Mouse (Mus musculus): ENCODE results near the gene Shisal1. TPM values are rescaled to one million over a fixed set of nuclear protein-coding genes. Genes with fewer than 3 reads are reported as not detected.

Gene Shisal1
- total RNA-seq, 1 experiment: 0.58 TPM

- TF ChIP-seq HCFC1 (IDR thresholded peaks at IDR 0.05; ENCODE audit: borderline replicate concordance, insufficient read depth, low read length): no peak
- no peak for TF ChIP-seq CHD2 (IDR thresholded peaks at IDR 0.05; ENCODE audit: low read depth, low read length)
- no peak for TF ChIP-seq ZC3H11A (IDR thresholded peaks at IDR 0.05; ENCODE audit: borderline replicate concordance, low read depth, low read length)
- no peak for TF ChIP-seq MAFK (IDR thresholded peaks at IDR 0.05; ENCODE audit: insufficient read depth, low read depth, low read length)
- no peak for TF ChIP-seq ZNF384 (IDR thresholded peaks at IDR 0.05; ENCODE audit: low read depth, low read length)
- Histone ChIP-seq H3K4me3 (ENCODE audit: insufficient read depth in 1 of 2, low read depth in 1 of 2, low read length in 2 of 2, poor library complexity in 1 of 2, severe bottlenecking in 1 of 2) (peak overlapping the region in 1 of 2 experiments; percentile 37; a peak in 1 of 4 replicates), H3K27ac (ENCODE audit: insufficient read depth, low read depth, low read length, poor library complexity, severe bottlenecking) (no peak overlapping the region)
These were observed 3.7 kb upstream of the Shisal1 start for GRCm38 (mm10) chr15:84450441-84451183.

GRCm38 (mm10) chr15:84445812-84446716 lies 833 bp downstream of the Shisal1 start:
- peak overlapping the region; percentile 58 to 62; a peak in 3 of 4 replicates for H3K4me3 ChIP-seq (ENCODE audit: insufficient read depth in 1 of 2, low read depth in 1 of 2, low read length in 2 of 2, poor library complexity in 1 of 2, severe bottlenecking in 1 of 2)
- peaks cover 0 to 14% of the 10 kb centered on the region in 2 experiments; a peak in 2 of 4 replicates for H3K4me1 ChIP-seq (ENCODE audit: control insufficient read depth in 2 of 2, insufficient read depth in 2 of 2, low read length in 2 of 2, poor library complexity in 1 of 2)
- DNase-seq (ENCODE audit: low read depth, low spot score): no peak
- no peak overlapping the region for H3K27ac ChIP-seq (ENCODE audit: insufficient read depth, low read depth, low read length, poor library complexity, severe bottlenecking)
- H3K9ac ChIP-seq (ENCODE audit: insufficient read depth, low read depth, low read length, poor library complexity, severe bottlenecking): peak overlapping the region; percentile 53
- H3K9me3 ChIP-seq (ENCODE audit: control insufficient read depth, insufficient read depth, low read depth, low read length): no peaks in the 10 kb centered on the region
- in situ Hi-C loops (cut with MboI; ENCODE audit: low sequenced_read_pairs in 2 of 2, unreplicated experiment in 2 of 2): no loop called here
- TF ChIP-seq ZC3H11A (IDR thresholded peaks at IDR 0.05; ENCODE audit: borderline replicate concordance, low read depth, low read length) (no peak), ZNF384 (IDR thresholded peaks at IDR 0.05; ENCODE audit: low read depth, low read length) (no peak), HCFC1 (IDR thresholded peaks at IDR 0.05; ENCODE audit: borderline replicate concordance, insufficient read depth, low read length) (no peak), MAFK (IDR thresholded peaks at IDR 0.05; ENCODE audit: insufficient read depth, low read depth, low read length) (no peak), CHD2 (IDR thresholded peaks at IDR 0.05; ENCODE audit: low read depth, low read length) (no peak)
- H3K36me3 ChIP-seq (ENCODE audit: control insufficient read depth, insufficient read depth, low read length, poor library complexity, severe bottlenecking): no peaks in the 10 kb centered on the region

More at GRCm38 (mm10) chr15:84450441-84451183, 3.7 kb upstream of the Shisal1 start:
- Histone ChIP-seq H3K9ac (ENCODE audit: insufficient read depth, low read depth, low read length, poor library complexity, severe bottlenecking) (0 out of 2 replicates have a peak overlapping the region, but pooled peaks have one; percentile 20), H3K9me3 (ENCODE audit: control insufficient read depth, insufficient read depth, low read depth, low read length) (no peaks in the 10 kb centered on the region), H3K36me3 (ENCODE audit: control insufficient read depth, insufficient read depth, low read length, poor library complexity, severe bottlenecking) (no peaks in the 10 kb centered on the region), H3K4me1 (ENCODE audit: control insufficient read depth in 2 of 2, insufficient read depth in 2 of 2, low read length in 2 of 2, poor library complexity in 1 of 2) (peaks cover 0 to 10% of the 10 kb centered on the region in 2 experiments; a peak in 2 of 4 replicates)
- in situ Hi-C loops (cut with MboI; ENCODE audit: low sequenced_read_pairs in 2 of 2, unreplicated experiment in 2 of 2): no loop called here
- no peak for DNase-seq (ENCODE audit: low read depth, low spot score)

DNA sequence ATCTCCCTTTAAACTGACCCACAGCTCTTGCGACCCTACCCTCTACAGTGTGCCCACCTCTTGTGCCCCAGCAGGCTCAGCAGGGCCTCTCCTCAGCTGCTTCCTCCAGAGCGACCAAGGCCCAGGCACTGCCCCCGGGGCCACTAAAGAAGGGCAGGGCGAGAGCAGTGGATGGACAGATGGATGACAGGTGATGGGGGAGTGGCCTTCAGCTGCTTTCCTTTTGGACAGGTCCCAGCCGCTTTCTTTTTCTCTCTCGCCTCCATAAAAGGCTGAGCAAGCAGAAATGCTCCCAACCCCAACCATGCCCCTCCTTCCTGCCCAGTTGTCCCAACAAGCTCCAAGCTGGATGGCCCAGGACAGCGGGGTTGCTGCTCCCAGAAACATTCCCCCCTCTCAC lies 2.7 kb downstream of the Shisal1 start:
- Histone ChIP-seq H3K4me1 (ENCODE audit: control insufficient read depth in 2 of 2, insufficient read depth in 2 of 2, low read length in 2 of 2, poor library complexity in 1 of 2) (peaks cover 0 to 7% of the 10 kb centered on the region in 2 experiments; a peak in 1 of 4 replicates), H3K36me3 (ENCODE audit: control insufficient read depth, insufficient read depth, low read length, poor library complexity, severe bottlenecking) (no peaks in the 10 kb centered on the region), H3K4me3 (ENCODE audit: insufficient read depth in 1 of 2, low read depth in 1 of 2, low read length in 2 of 2, poor library complexity in 1 of 2, severe bottlenecking in 1 of 2) (no peak overlapping the region), H3K27ac (ENCODE audit: insufficient read depth, low read depth, low read length, poor library complexity, severe bottlenecking) (no peak overlapping the region), H3K9ac (ENCODE audit: insufficient read depth, low read depth, low read length, poor library complexity, severe bottlenecking) (no peak overlapping the region), H3K9me3 (ENCODE audit: control insufficient read depth, insufficient read depth, low read depth, low read length) (no peaks in the 10 kb centered on the region)
- TF ChIP-seq HCFC1 (IDR thresholded peaks at IDR 0.05; ENCODE audit: borderline replicate concordance, insufficient read depth, low read length) (no peak), MAFK (IDR thresholded peaks at IDR 0.05; ENCODE audit: insufficient read depth, low read depth, low read length) (peak; percentile 94)
- in situ Hi-C loops (cut with MboI; ENCODE audit: low sequenced_read_pairs in 2 of 2, unreplicated experiment in 2 of 2): no loop called here
- no peak for DNase-seq (ENCODE audit: low read depth, low spot score)

GRCm38 (mm10) chr15:84443631-84444030 lies 3.3 kb downstream of the Shisal1 start:
- no peaks in the 10 kb centered on the region for H3K36me3 ChIP-seq (ENCODE audit: control insufficient read depth, insufficient read depth, low read length, poor library complexity, severe bottlenecking)
- H3K27ac ChIP-seq (ENCODE audit: insufficient read depth, low read depth, low read length, poor library complexity, severe bottlenecking): no peak overlapping the region
- H3K4me1 ChIP-seq (ENCODE audit: control insufficient read depth in 2 of 2, insufficient read depth in 2 of 2, low read length in 2 of 2, poor library complexity in 1 of 2): peaks cover 0 to 7% of the 10 kb centered on the region in 2 experiments; a peak in 1 of 4 replicates
- H3K9ac ChIP-seq (ENCODE audit: insufficient read depth, low read depth, low read length, poor library complexity, severe bottlenecking): no peak overlapping the region
- TF ChIP-seq CHD2 (IDR thresholded peaks at IDR 0.05; ENCODE audit: low read depth, low read length) (no peak), ZC3H11A (IDR thresholded peaks at IDR 0.05; ENCODE audit: borderline replicate concordance, low read depth, low read length) (no peak), ZNF384 (IDR thresholded peaks at IDR 0.05; ENCODE audit: low read depth, low read length) (no peak), HCFC1 (IDR thresholded peaks at IDR 0.05; ENCODE audit: borderline replicate concordance, insufficient read depth, low read length) (no peak), MAFK (IDR thresholded peaks at IDR 0.05; ENCODE audit: insufficient read depth, low read depth, low read length) (no peak)
- no peak overlapping the region for H3K4me3 ChIP-seq (ENCODE audit: insufficient read depth in 1 of 2, low read depth in 1 of 2, low read length in 2 of 2, poor library complexity in 1 of 2, severe bottlenecking in 1 of 2)
- H3K9me3 ChIP-seq (ENCODE audit: control insufficient read depth, insufficient read depth, low read depth, low read length): no peaks in the 10 kb centered on the region
- no peak for DNase-seq (ENCODE audit: low read depth, low spot score)
- in situ Hi-C loops (cut with MboI; ENCODE audit: low sequenced_read_pairs in 2 of 2, unreplicated experiment in 2 of 2): no loop called here
